Mouse (Mus musculus): ENCODE results near the gene Smg5. TPM values are rescaled to one million over a fixed set of nuclear protein-coding genes. Genes with fewer than 3 reads are reported as not detected.
A peak's percentile ranks its signal among the peaks of the same experiment; 100 is the strongest.

The Smg5 gene
- total and polyA plus RNA-seq, 2 experiments from 2014 or later: 25.1 to 54.3 TPM

DNA sequence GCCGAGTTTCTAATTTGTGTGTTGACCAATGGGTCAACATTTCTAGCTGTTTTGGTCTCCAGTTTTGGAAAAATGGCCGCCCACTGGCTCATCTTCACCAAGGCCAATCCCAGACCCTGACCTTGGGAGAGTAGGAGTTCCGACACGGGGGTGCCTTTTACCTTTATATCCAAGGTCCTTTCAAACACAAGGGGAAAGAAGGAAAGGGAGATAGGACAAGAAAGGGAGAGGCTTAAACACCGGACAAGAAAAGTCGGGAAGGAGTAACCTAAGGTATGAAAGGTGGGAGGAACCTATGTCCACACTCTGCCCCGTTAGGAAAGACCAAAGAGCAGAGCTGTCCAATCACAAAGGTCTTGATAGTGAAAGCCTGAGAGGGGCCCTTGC, 74.6 kb downstream of the Smg5 start:
- Histone ChIP-seq H3K9ac (replicated peaks; ENCODE audit: low read depth, low read length) (peak overlapping the region; percentile 85; the same call in 1 of the 2 replicates), H3K27me3 (ENCODE audit: control insufficient read depth, insufficient read depth, low read length) (no peaks in the 10 kb centered on the region), H3K4me1 (ENCODE audit: control insufficient read depth, insufficient read depth) (peaks cover 12% of the 10 kb centered on the region; the same call in 1 of the 2 replicates), H3K36me3 (replicated peaks; ENCODE audit: control insufficient read depth, insufficient read depth, low read length) (peaks cover 20% of the 10 kb centered on the region), H3K4me3 (ENCODE audit: low read depth, low read length) (peak overlapping the region; percentile 64), H3K27ac (ENCODE audit: low read depth) (peak overlapping the region; percentile 100), H3K4me2 (ENCODE audit: low read depth, low read length) (peak overlapping the region; percentile 62), H3K9me3 (replicated peaks; ENCODE audit: control insufficient read depth, low read length) (no peaks in the 10 kb centered on the region)
- WGBS: 19% methylated on average over 7 of the region's 7 CpGs
- ATAC-seq (ENCODE audit: insufficient read depth, low read depth) (peak; percentile 2; the same call in 1 of the 2 replicates), DNase-seq (ENCODE audit: low spot score) (no peak)
- TF ChIP-seq EP300 (IDR thresholded peaks at IDR 0.05; ENCODE audit: low read depth) (no peak), CTCF (IDR thresholded peaks at IDR 0.05; ENCODE audit: low read depth) (no peak)

DNA sequence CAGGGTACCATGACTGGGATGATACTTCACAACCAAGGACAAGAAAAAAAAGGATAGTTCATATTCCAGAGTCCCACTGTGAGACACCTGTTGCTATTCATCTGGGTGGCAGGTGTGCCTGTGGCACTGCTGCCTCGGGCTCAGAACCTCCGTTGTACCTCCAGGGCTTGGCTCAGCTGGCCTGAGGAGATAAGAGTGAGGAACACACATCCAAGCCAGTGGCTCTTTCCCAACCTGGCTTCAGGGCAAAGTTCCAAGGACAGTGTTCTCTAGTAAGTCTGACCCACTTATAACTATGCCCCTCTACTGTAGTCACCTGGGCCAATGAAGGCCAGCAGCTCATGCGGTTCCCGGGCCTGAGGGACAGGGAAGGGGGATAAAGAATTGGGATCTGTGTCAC, 75.6 kb downstream of the Smg5 start:
- Histone ChIP-seq H3K27me3 (ENCODE audit: control insufficient read depth, insufficient read depth, low read length) (no peaks in the 10 kb centered on the region), H3K4me1 (ENCODE audit: control insufficient read depth, insufficient read depth) (peaks cover 12% of the 10 kb centered on the region; the same call in 1 of the 2 replicates), H3K4me3 (ENCODE audit: low read depth, low read length) (no peak overlapping the region), H3K9me3 (replicated peaks; ENCODE audit: control insufficient read depth, low read length) (no peaks in the 10 kb centered on the region), H3K36me3 (replicated peaks; ENCODE audit: control insufficient read depth, insufficient read depth, low read length) (peaks cover 29% of the 10 kb centered on the region), H3K4me2 (ENCODE audit: low read depth, low read length) (no peak overlapping the region), H3K27ac (ENCODE audit: low read depth) (no peak overlapping the region), H3K9ac (replicated peaks; ENCODE audit: low read depth, low read length) (no peak overlapping the region)
- no peak for DNase-seq (ENCODE audit: low spot score)
- no peak for ATAC-seq (ENCODE audit: insufficient read depth, low read depth)
- 59% methylated on average over 4 of the region's 4 CpGs for WGBS
- TF ChIP-seq CTCF (IDR thresholded peaks at IDR 0.05; ENCODE audit: low read depth) (no peak), EP300 (IDR thresholded peaks at IDR 0.05; ENCODE audit: low read depth) (no peak)

Other genes starting within 250 kb of the Smg5 start
- gene Mef2d, start 193.9 kb upstream of the Smg5 start, total RNA-seq (2014; rRNA removed; ENCODE audit: low replicate concordance): 70.8 and 75.8 TPM in 2 replicates
- 30.0 and 30.8 TPM in 2 replicates for gene Mef2d, start 193.9 kb upstream of the Smg5 start, polyA plus RNA-seq (2015; fragmentation: Nextera tagmentation; extraction: Ambion mirVana)
- gene Rhbg, start 81.6 kb upstream of the Smg5 start, total RNA-seq (2014; rRNA removed; ENCODE audit: low replicate concordance): 0.19 TPM in 1 of 2 replicates, not detected in the other
- not detected in 2 replicates for gene Rhbg, start 81.6 kb upstream of the Smg5 start, polyA plus RNA-seq (2015; fragmentation: Nextera tagmentation; extraction: Ambion mirVana)
- gene Gm38392, start 49.0 kb upstream of the Smg5 start, total RNA-seq (2014; rRNA removed; ENCODE audit: low replicate concordance): not detected in 2 replicates
- 0.16 TPM in 1 of 2 replicates, not detected in the other for gene Gm38392, start 49.0 kb upstream of the Smg5 start, polyA plus RNA-seq (2015; fragmentation: Nextera tagmentation; extraction: Ambion mirVana)
- 21.5 and 30.3 TPM in 2 replicates for gene Tsacc, start 39.3 kb upstream of the Smg5 start, total RNA-seq (2014; rRNA removed; ENCODE audit: low replicate concordance)
- 14.3 and 16.7 TPM in 2 replicates for gene Tsacc, start 39.3 kb upstream of the Smg5 start, polyA plus RNA-seq (2015; fragmentation: Nextera tagmentation; extraction: Ambion mirVana)
- 187 and 208 TPM in 2 replicates for gene Cct3, start 39.1 kb upstream of the Smg5 start, total RNA-seq (2014; rRNA removed; ENCODE audit: low replicate concordance)
- 254 and 256 TPM in 2 replicates for gene Cct3, start 39.1 kb upstream of the Smg5 start, polyA plus RNA-seq (2015; fragmentation: Nextera tagmentation; extraction: Ambion mirVana)
- 75.1 and 156 TPM in 2 replicates for gene Glmp, start 11.2 kb upstream of the Smg5 start, total RNA-seq (2014; rRNA removed; ENCODE audit: low replicate concordance)
- 129 and 143 TPM in 2 replicates for gene Glmp, start 11.2 kb upstream of the Smg5 start, polyA plus RNA-seq (2015; fragmentation: Nextera tagmentation; extraction: Ambion mirVana)
- 0.27 and 3.7 TPM in 2 replicates for gene Tmem79, start 112 bp upstream of the Smg5 start, total RNA-seq (2014; rRNA removed; ENCODE audit: low replicate concordance)
- 1.3 and 1.6 TPM in 2 replicates for gene Tmem79, start 112 bp upstream of the Smg5 start, polyA plus RNA-seq (2015; fragmentation: Nextera tagmentation; extraction: Ambion mirVana)
- not detected in 2 replicates for gene Paqr6, start 28.3 kb downstream of the Smg5 start, total RNA-seq (2014; rRNA removed; ENCODE audit: low replicate concordance)
- 1.2 and 1.7 TPM in 2 replicates for gene Paqr6, start 28.3 kb downstream of the Smg5 start, polyA plus RNA-seq (2015; fragmentation: Nextera tagmentation; extraction: Ambion mirVana)
- not detected in 2 replicates for gene Bglap3, start 36.5 kb downstream of the Smg5 start, total RNA-seq (2014; rRNA removed; ENCODE audit: low replicate concordance)
- not detected in 2 replicates for gene Bglap3, start 36.5 kb downstream of the Smg5 start, polyA plus RNA-seq (2015; fragmentation: Nextera tagmentation; extraction: Ambion mirVana)
- gene Bglap2, start 42.4 kb downstream of the Smg5 start, total RNA-seq (2014; rRNA removed; ENCODE audit: low replicate concordance): not detected in 2 replicates
- not detected in 2 replicates for gene Bglap2, start 42.4 kb downstream of the Smg5 start, polyA plus RNA-seq (2015; fragmentation: Nextera tagmentation; extraction: Ambion mirVana)
- not detected in 2 replicates for gene Bglap, start 48.2 kb downstream of the Smg5 start, total RNA-seq (2014; rRNA removed; ENCODE audit: low replicate concordance)
- gene Bglap, start 48.2 kb downstream of the Smg5 start, polyA plus RNA-seq (2015; fragmentation: Nextera tagmentation; extraction: Ambion mirVana): not detected in 2 replicates
- gene Pmf1, start 74.1 kb downstream of the Smg5 start, total RNA-seq (2014; rRNA removed; ENCODE audit: low replicate concordance): 86.0 and 116 TPM in 2 replicates
- 62.9 and 65.8 TPM in 2 replicates for gene Pmf1, start 74.1 kb downstream of the Smg5 start, polyA plus RNA-seq (2015; fragmentation: Nextera tagmentation; extraction: Ambion mirVana)
- gene Slc25a44, start 88.9 kb downstream of the Smg5 start, total RNA-seq (2014; rRNA removed; ENCODE audit: low replicate concordance): 17.2 and 25.4 TPM in 2 replicates
- gene Slc25a44, start 88.9 kb downstream of the Smg5 start, polyA plus RNA-seq (2015; fragmentation: Nextera tagmentation; extraction: Ambion mirVana): 9.6 and 9.7 TPM in 2 replicates
- gene Sema4a, start 124.9 kb downstream of the Smg5 start, total RNA-seq (2014; rRNA removed; ENCODE audit: low replicate concordance): 2.0 and 2.1 TPM in 2 replicates
- gene Sema4a, start 124.9 kb downstream of the Smg5 start, polyA plus RNA-seq (2015; fragmentation: Nextera tagmentation; extraction: Ambion mirVana): 0.93 and 1.0 TPM in 2 replicates
- gene Lmna, start 173.7 kb downstream of the Smg5 start, total RNA-seq (2014; rRNA removed; ENCODE audit: low replicate concordance): 156 and 210 TPM in 2 replicates
- 109 and 122 TPM in 2 replicates for gene Lmna, start 173.7 kb downstream of the Smg5 start, polyA plus RNA-seq (2015; fragmentation: Nextera tagmentation; extraction: Ambion mirVana)
- 6.0 and 9.7 TPM in 2 replicates for gene Mex3a, start 196.1 kb downstream of the Smg5 start, total RNA-seq (2014; rRNA removed; ENCODE audit: low replicate concordance)
- gene Mex3a, start 196.1 kb downstream of the Smg5 start, polyA plus RNA-seq (2015; fragmentation: Nextera tagmentation; extraction: Ambion mirVana): 2.6 and 2.7 TPM in 2 replicates
- 0.39 and 2.5 TPM in 2 replicates for gene Rab25, start 212.0 kb downstream of the Smg5 start, total RNA-seq (2014; rRNA removed; ENCODE audit: low replicate concordance)
- 0.16 TPM in 1 of 2 replicates, not detected in the other for gene Rab25, start 212.0 kb downstream of the Smg5 start, polyA plus RNA-seq (2015; fragmentation: Nextera tagmentation; extraction: Ambion mirVana)
- gene Lamtor2, start 216.8 kb downstream of the Smg5 start, total RNA-seq (2014; rRNA removed; ENCODE audit: low replicate concordance): 3.6 and 34.6 TPM in 2 replicates
- 131 and 136 TPM in 2 replicates for gene Lamtor2, start 216.8 kb downstream of the Smg5 start, polyA plus RNA-seq (2015; fragmentation: Nextera tagmentation; extraction: Ambion mirVana)
- gene Ubqln4, start 217.5 kb downstream of the Smg5 start, total RNA-seq (2014; rRNA removed; ENCODE audit: low replicate concordance): 74.9 and 82.4 TPM in 2 replicates
- 18.3 and 19.0 TPM in 2 replicates for gene Ubqln4, start 217.5 kb downstream of the Smg5 start, polyA plus RNA-seq (2015; fragmentation: Nextera tagmentation; extraction: Ambion mirVana)
- 246 and 286 TPM in 2 replicates for gene Ssr2, start 239.6 kb downstream of the Smg5 start, total RNA-seq (2014; rRNA removed; ENCODE audit: low replicate concordance)
- 144 and 146 TPM in 2 replicates for gene Ssr2, start 239.6 kb downstream of the Smg5 start, polyA plus RNA-seq (2015; fragmentation: Nextera tagmentation; extraction: Ambion mirVana)